Mouse (Mus musculus) megakaryocyte progenitor cell, adult 5-6 weeks (primary cell): ENCODE data around the gene Arf4. TPM values are rescaled to one million over a fixed set of nuclear protein-coding genes. Genes with fewer than 3 reads are reported as not detected.
"Not testable (repeated sequence)": the region's sequence is repeated elsewhere in the genome, so short reads cannot be mapped to it uniquely, and the experiment has no call there.

ENCODE experiments used
- ATAC-seq: replicated peaks from 2 replicates; pipeline ENCODE4 v1.8.0; 2016; ENCODE audit warnings: mild to moderate bottlenecking, moderate TSS enrichment, inconsistent platforms; ENCODE audit not compliant: poor library complexity
- total RNA-seq, 2 experiments: library from RNA; stranded (forward) in 1 of 2; stranded (reverse) in 1 of 2; fragments of 157-497, 149-512 nt in 1 of 2; fragments of 200-1000 nt in 1 of 2; gene quantifications; 2 replicates each; pipeline versions ENCODE4 v1.2.3 to v1.2.4; 2015 to 2017

Gene Arf4
- total RNA-seq, 2 experiments from 2014 or later: 88.2 to 361 TPM

GRCm38 (mm10) chr14:26660233-26660632 is 22.4 kb downstream of the Arf4 start:
- no peak for ATAC-seq

DNA sequence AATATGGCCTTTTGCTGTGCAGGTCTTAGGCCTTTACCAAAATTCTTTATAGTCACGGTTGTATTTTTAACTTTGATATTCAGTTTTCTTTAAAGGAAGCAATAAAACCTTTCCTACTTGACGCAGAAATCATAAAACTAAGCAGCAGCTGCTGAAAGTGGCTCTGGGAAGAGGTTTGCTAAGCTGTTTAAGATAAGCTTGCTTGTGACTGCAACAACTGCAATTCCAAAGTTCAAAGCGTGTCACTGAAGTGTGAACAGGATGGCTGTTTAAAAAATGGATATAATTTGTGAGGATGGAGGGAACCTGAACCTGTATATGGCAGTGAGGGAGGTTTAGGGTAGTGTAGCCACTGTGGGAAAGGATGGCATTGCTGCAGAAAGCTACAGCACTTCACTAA is 24.1 kb downstream of the Arf4 start:
- no peak for ATAC-seq

DNA sequence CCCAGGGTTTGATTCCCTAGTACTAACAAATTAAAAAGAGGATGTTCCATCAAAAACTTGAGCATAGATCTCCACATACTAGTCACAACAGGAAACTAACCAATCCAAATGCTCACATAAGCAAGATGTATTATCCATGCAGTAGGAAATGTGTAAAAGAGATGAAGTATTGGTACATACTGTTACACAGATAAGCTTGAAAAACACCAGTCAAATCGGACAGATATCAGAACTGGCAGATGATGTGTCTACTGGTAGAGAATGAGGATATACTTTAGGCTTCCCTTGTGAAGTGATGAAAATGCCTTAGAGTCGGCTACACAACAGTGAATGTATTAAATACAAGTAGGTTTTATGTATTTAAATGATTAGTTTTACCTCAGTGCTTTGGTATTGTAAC is 24.6 kb downstream of the Arf4 start:
- ATAC-seq: peak; percentile 48

GRCm38 (mm10) chr14:26663851-26664250 is 26.0 kb downstream of the Arf4 start:
- no peak for ATAC-seq

GRCm38 (mm10) chr14:26667991-26668370 is 30.1 kb downstream of the Arf4 start:
- ATAC-seq: no peak

GRCm38 (mm10) chr14:26668371-26669291 is 30.8 kb downstream of the Arf4 start:
- ATAC-seq: peak; percentile 45

DNA sequence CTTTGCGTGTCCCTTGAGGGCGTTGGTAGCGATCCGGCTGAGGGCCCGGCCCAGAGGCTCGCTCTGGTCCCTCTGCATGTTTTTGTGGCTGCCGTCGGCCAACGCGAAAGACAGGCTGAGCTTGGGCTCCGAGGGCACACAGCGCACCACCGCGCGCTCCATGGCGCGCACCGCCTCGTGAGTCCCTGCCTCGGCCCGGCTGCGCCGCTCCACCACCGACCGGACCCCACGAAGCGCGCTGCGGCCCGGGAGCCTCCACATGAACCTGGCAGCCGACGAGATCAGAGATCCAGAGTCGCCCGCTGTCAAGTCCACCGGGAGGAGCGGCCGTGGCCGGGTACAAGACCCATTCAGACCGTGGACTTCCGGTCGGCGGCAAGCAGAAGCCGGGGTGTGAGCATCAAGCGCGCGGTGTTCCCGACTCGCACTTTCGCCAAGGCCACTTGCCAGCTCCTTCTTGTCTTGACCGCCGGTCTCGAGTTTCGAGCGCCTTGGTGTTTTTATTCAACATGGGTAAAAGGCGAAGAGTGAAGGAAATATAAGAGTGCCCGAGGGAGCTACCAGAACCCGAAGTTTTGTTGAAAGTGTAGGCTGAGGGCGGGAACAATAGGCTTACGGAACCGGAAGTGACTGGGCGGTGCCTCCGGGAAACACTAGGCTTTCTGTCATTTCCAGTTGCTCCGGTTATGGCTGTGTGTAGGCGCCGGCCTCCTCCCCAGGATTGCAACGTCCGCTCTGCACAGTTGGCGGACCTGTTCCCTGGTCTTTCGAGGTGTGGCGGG is 31.6 kb downstream of the Arf4 start, which contains the start of gene Pde12:
Gene Pde12, minus strand, starts transcription at position 592 of the 782 bp plus-strand sequence.
- peak; percentile 79 for ATAC-seq

GRCm38 (mm10) chr14:26670964-26671363 is 33.1 kb downstream of the Arf4 start:
- ATAC-seq: no peak

DNA sequence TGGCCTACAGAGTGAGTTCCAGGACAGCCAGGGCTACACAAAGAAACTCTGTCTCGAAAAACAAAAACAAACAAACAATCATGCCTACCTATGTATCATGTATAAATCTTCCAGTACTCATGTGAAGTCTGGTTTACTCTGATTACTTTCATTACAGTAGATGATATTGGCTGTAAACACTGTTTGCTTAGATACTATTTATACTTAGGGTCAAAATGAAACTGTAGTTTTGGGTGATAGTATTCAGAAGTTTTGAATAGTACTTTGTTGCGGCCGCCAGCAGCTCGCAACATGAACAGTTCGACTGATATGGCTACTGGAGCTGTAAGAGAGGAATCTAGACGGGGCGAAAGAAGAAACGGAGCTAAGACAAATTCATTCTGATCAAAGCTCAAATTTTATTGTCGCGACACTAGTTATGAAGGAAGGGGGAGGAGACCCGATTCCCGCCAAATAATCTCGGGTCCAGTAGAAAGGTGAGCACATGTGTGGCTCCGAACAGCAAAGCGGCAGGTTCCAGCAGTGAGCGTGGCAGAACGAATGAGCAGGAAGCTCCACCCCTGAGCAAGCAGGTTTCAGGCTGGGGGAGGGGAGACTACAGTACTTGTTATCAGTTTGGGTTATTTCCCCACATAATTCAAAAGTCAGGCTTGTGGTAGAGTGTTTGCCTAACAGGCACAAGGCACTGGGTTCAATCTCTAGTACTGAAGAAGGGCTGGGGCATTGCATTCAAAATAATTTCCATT is 34.2 kb downstream of the Arf4 start:
- not testable (repeated sequence) for ATAC-seq

DNA sequence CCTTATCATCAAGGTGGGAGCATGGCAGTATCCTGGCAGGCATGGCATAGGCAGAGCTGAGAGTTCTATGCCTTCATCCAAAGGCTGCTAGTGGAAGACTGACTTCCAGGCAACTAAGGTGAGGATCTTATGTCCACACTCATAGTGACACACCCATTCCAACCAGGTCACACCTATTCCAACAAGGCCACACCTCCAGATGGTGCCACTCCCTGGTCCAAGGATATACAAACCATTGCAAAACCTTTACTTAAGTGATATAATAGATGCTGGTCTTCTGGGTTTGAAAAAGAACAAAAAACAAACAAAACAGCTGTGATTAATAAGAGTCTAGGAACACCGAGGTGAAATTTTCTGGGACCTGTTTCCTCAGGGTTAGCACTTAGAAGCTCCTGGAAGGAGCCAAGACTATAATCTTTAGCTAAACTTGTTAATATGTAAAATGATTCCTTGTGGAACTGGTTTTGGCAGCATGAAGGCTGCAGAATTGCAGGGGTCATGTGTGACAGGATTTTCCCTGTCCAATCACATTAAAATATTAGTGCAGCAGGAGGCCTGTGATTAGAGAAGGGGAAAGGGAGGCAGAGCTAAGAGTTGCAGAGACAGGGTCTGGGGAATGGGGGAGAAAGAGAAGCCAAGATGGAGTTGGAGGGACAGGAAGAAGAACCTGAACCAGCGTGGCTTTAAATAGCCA is 36.7 kb downstream of the Arf4 start:
- not testable (repeated sequence) for ATAC-seq

DNA sequence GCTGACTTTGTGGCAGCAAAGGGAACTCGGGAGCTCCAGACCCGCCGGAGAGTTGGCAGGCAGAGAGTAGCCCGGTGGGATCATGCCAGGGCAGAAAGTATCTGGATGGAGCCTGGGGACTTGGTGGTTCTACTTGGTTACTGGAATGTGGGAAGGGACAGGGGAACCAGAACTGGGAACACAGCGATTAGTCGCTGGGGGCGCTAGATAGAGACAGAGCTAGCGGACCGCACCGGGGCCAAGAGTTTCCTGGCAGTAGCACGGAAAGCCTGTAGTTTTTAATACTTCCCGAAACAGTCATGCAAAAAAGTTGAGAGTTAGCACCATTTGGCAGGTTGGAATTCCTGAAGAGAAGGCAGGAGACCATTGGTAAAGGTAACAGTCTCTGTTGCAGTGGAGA is 37.5 kb downstream of the Arf4 start:
- ATAC-seq: peak; percentile 73

GRCm38 (mm10) chr14:26675791-26676190 is 37.9 kb downstream of the Arf4 start:
- ATAC-seq: peak; percentile 96

DNA sequence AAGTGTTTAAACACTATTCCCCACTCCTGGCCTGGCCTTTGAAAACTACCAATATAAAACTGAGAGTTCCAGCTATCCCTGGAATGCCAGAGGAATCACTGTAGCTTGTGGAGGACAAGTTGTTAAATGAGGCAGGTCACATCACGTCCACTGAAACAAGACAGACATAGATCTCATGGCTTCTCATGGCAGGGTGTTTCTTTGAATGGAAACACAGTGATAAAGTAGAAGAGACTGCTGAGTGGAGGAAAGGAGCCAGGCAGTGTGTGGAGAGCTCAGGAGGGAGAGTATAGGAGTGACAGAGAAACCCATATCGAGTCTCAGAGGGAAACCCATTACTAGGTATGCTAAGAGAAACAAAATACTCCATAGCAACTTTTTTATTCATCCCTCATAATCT is 52.9 kb downstream of the Arf4 start:
- ATAC-seq: no peak

- ATAC-seq: no peak
These were observed 53.5 kb downstream of the Arf4 start for GRCm38 (mm10) chr14:26691363-26691762.

DNA sequence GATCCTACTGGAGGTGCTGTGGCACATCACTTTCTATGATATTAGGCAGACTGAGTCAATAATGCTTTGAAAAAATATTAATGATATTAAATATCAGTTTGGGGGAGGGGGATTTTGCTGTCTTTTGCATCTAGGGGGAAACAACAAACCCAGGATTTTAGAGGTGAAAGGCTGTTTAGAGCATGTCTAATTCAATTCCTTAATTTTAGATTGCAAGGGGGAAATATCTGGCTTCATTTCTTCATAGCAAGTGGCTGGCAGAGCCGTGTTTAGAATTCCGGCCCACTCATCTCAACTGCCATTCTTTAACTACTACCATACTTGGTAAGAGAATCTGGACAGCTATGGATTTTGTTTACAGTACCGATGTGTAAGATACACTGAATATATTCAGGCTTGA is 55.1 kb downstream of the Arf4 start, which contains the start of gene Dnah12:
Gene Dnah12, plus strand, starts transcription at position 301 of the 400 bp plus-strand sequence.
- no peak for ATAC-seq

DNA sequence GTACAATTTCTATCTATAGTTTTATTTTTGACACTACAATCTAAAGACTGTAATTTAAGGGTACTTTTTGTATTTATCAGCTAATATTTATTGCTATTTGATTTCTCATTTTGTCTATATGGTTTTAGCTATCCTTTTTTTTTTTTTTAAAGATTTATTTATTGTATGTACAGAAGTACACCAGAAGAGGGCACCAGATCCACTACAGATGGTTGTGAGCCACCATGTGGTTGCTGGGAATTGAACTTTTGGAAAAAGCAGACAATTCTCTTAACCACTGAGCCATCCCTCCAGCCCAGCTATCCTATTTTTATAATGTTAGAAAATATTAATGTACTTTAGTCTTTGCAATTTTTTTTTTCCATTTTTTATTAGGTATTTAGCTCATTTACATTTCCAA is 60.0 kb downstream of the Arf4 start:
- ATAC-seq: peak; percentile 69

DNA sequence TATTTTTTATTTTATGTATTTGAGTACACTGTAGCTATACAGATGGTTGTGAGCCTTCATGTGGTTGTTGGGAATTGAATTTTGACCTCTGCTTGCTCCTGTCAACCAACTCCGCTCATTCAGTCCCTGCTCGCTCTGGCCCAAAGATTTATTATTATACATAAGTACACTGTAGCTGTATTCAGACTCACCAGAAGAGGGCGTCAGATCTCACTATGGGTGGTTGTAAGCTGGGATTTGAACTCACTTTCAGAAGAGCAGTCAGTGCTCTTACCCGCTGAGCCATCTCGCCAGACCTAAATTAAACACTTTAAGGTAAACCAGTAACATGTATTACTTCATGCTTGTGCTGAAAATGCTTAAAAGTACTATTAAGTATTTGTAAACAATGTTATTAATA is 67.4 kb downstream of the Arf4 start:
- ATAC-seq: not testable (repeated sequence)
